Mouse (Mus musculus) intestine, embryonic 14.5 days (tissue): ENCODE measurements around the gene Btla. TPM values are rescaled to one million over a fixed set of nuclear protein-coding genes. Genes with fewer than 3 reads are reported as not detected.

Source experiments
- ATAC-seq: fragments of 200-750 bp; cut with Nextera tagmentation; replicated peaks from 2 replicates; pipeline ENCODE4 v1.8.0; 2017; ENCODE audit warnings: low read depth, moderate number of reproducible peaks, moderate TSS enrichment, moderate library complexity; ENCODE audit not compliant: low FRiP score, low TSS enrichment
- DNase-seq: peaks from one replicate; pipeline ENCODE4 v3.0.0-alpha.2; 2018; ENCODE audit warnings: low spot score
- H3K27ac ChIP-seq: fragments of 300-500 bp; sonication (generic); 2 replicates; pipeline ENCODE4 v1.5.1; 2014; ENCODE audit warnings: low read depth, mild to moderate bottlenecking, control low read depth
- H3K27me3 ChIP-seq: fragments of 300-500 bp; sonication (generic); replicated peaks from 2 replicates; pipeline ENCODE4 v1.6.1; 2014; ENCODE audit warnings: low read length, control low read depth; ENCODE audit not compliant: control insufficient read depth, insufficient read depth
- H3K36me3 ChIP-seq: fragments of 300-500 bp; sonication (generic); 2 replicates; pipeline ENCODE4 v1.6.1; 2014; ENCODE audit warnings: low read length, control low read depth; ENCODE audit not compliant: control insufficient read depth, insufficient read depth
- H3K4me1 ChIP-seq: fragments of 300-500 bp; sonication (generic); replicated peaks from 2 replicates; pipeline ENCODE4 v1.6.1; 2014; ENCODE audit warnings: low read length, control low read depth, mixed read lengths; ENCODE audit not compliant: control insufficient read depth, insufficient read depth
- H3K4me2 ChIP-seq: fragments of 300-500 bp; sonication (generic); 2 replicates; pipeline ENCODE4 v1.6.1; 2014; ENCODE audit warnings: low read length
- H3K4me3 ChIP-seq: fragments of 300-500 bp; sonication (generic); 2 replicates; pipeline ENCODE4 v1.5.1; 2014; ENCODE audit warnings: low read depth, low read length, control low read depth, mixed read lengths
- H3K9ac ChIP-seq: fragments of 300-500 bp; sonication (generic); 2 replicates; pipeline ENCODE4 v1.6.1; 2014; ENCODE audit warnings: mild to moderate bottlenecking, low read length
- H3K9me3 ChIP-seq: fragments of 300-500 bp; sonication (generic); 2 replicates; pipeline ENCODE4 v1.6.1; 2016; ENCODE audit warnings: low read length, control low read depth; ENCODE audit not compliant: control insufficient read depth
- WGBS: fragments of 180-500 bp; shearing (Covaris S2); extraction: QIAGEN DNeasy Blood & Tissue Kit; methylation state at CpG from one replicate; pipeline ENCODE4 v1.1.7; 2014; 5-methylcytosine and 5-hydroxymethylcytosine counted together
- polyA plus RNA-seq: library from polyadenylated mRNA; unstranded; fragments of >200 nt; fragmentation: Nextera tagmentation; extraction: Ambion mirVana; gene quantifications from 2 replicates; pipeline ENCODE4 v1.2.1, GENCODE M21; 2014

The Btla gene
- polyA plus RNA-seq, 1 experiment from 2014 or later, result 0.39 TPM

- Histone ChIP-seq H3K9ac (no peak overlapping the region), H3K9me3 (no peaks in the 10 kb centered on the region), H3K4me2 (no peak overlapping the region), H3K27ac (no peak overlapping the region), H3K27me3 (no peaks in the 10 kb centered on the region), H3K36me3 (no peaks in the 10 kb centered on the region), H3K4me3 (no peak overlapping the region), H3K4me1 (no peaks in the 10 kb centered on the region)
- no peak for DNase-seq
- WGBS, result 76% methylated on average over 2 of the region's 2 CpGs
- no peak for ATAC-seq
These were observed 2.1 kb upstream of the Btla start for GRCm38 (mm10) chr16:45222016-45222415.

- ATAC-seq (no peak), DNase-seq (no peak)
- H3K4me3 ChIP-seq, result no peak overlapping the region
- H3K4me1 ChIP-seq, result no peaks in the 10 kb centered on the region
- no peaks in the 10 kb centered on the region for H3K27me3 ChIP-seq
- no peak overlapping the region for H3K9ac ChIP-seq
- no peaks in the 10 kb centered on the region for H3K9me3 ChIP-seq
- no peak overlapping the region for H3K4me2 ChIP-seq
- 70% methylated on average over 3 of the region's 3 CpGs for WGBS
- no peak overlapping the region for H3K27ac ChIP-seq
- no peaks in the 10 kb centered on the region for H3K36me3 ChIP-seq
These were observed 1.3 kb upstream of the Btla start for GRCm38 (mm10) chr16:45222771-45223170.

- no peaks in the 10 kb centered on the region for H3K4me1 ChIP-seq
- H3K4me2 ChIP-seq, result no peak overlapping the region
- no peak overlapping the region for H3K9ac ChIP-seq
- H3K4me3 ChIP-seq, result no peak overlapping the region
- 59% methylated on average over 4 of the region's 4 CpGs for WGBS
- DNase-seq, result no peak
- no peaks in the 10 kb centered on the region for H3K36me3 ChIP-seq
- no peaks in the 10 kb centered on the region for H3K9me3 ChIP-seq
- no peak for ATAC-seq
- H3K27me3 ChIP-seq, result no peaks in the 10 kb centered on the region
- no peak overlapping the region for H3K27ac ChIP-seq
These were observed 405 bp downstream of the Btla start for GRCm38 (mm10) chr16:45224431-45225008.

GRCm38 (mm10) chr16:45227002-45227401 lies 2.9 kb downstream of the Btla start:
- 93% methylated on average over 1 of the region's 1 CpGs for WGBS
- H3K27ac ChIP-seq, result no peak overlapping the region
- no peaks in the 10 kb centered on the region for H3K4me1 ChIP-seq
- no peak for DNase-seq
- no peak overlapping the region for H3K4me2 ChIP-seq
- H3K27me3 ChIP-seq, result no peaks in the 10 kb centered on the region
- no peak overlapping the region for H3K9ac ChIP-seq
- H3K9me3 ChIP-seq, result no peaks in the 10 kb centered on the region
- no peak for ATAC-seq
- H3K36me3 ChIP-seq, result no peaks in the 10 kb centered on the region
- H3K4me3 ChIP-seq, result no peak overlapping the region

- no peak overlapping the region for H3K4me3 ChIP-seq
- WGBS, result 85% methylated on average over 1 of the region's 1 CpGs
- no peaks in the 10 kb centered on the region for H3K9me3 ChIP-seq
- no peak for DNase-seq
- H3K27me3 ChIP-seq, result no peaks in the 10 kb centered on the region
- no peak overlapping the region for H3K27ac ChIP-seq
- H3K36me3 ChIP-seq, result no peaks in the 10 kb centered on the region
- no peak overlapping the region for H3K4me2 ChIP-seq
- no peaks in the 10 kb centered on the region for H3K4me1 ChIP-seq
- no peak for ATAC-seq
- H3K9ac ChIP-seq, result no peak overlapping the region
These were observed 7.2 kb downstream of the Btla start for GRCm38 (mm10) chr16:45231296-45231695.

GRCm38 (mm10) chr16:45233007-45233406 lies 8.9 kb downstream of the Btla start:
- 76% methylated on average over 3 of the region's 3 CpGs for WGBS
- ATAC-seq, result no peak
- no peaks in the 10 kb centered on the region for H3K4me1 ChIP-seq

GRCm38 (mm10) chr16:45242700-45243099 lies 18.6 kb downstream of the Btla start:
- H3K27ac ChIP-seq, result no peak overlapping the region
- no peak for DNase-seq
- H3K4me3 ChIP-seq, result no peak overlapping the region
- no peak for ATAC-seq
- no peaks in the 10 kb centered on the region for H3K36me3 ChIP-seq
- no peaks in the 10 kb centered on the region for H3K9me3 ChIP-seq
- no peak overlapping the region for H3K4me2 ChIP-seq
- H3K27me3 ChIP-seq, result no peaks in the 10 kb centered on the region
- WGBS, result 80% methylated on average over 1 of the region's 1 CpGs
- H3K4me1 ChIP-seq, result no peaks in the 10 kb centered on the region
- no peak overlapping the region for H3K9ac ChIP-seq

More at GRCm38 (mm10) chr16:45233007-45233406, 8.9 kb downstream of the Btla start:
- H3K9me3 ChIP-seq, result no peaks in the 10 kb centered on the region
- H3K27ac ChIP-seq, result no peak overlapping the region
- no peak overlapping the region for H3K4me2 ChIP-seq
- H3K9ac ChIP-seq, result no peak overlapping the region
- no peak for DNase-seq
- no peaks in the 10 kb centered on the region for H3K36me3 ChIP-seq
- H3K4me3 ChIP-seq, result no peak overlapping the region
- H3K27me3 ChIP-seq, result no peaks in the 10 kb centered on the region

GRCm38 (mm10) chr16:45244930-45245472 lies 20.9 kb downstream of the Btla start:
- Histone ChIP-seq H3K9me3 (no peaks in the 10 kb centered on the region), H3K27ac (no peak overlapping the region), H3K27me3 (no peaks in the 10 kb centered on the region), H3K4me1 (no peaks in the 10 kb centered on the region), H3K4me3 (no peak overlapping the region), H3K4me2 (no peak overlapping the region), H3K36me3 (no peaks in the 10 kb centered on the region), H3K9ac (no peak overlapping the region)
- 0 out of 2 replicates have a peak, but pooled peaks have one; percentile 36 for ATAC-seq
- no peak for DNase-seq
- WGBS, result 70% methylated on average over 3 of the region's 3 CpGs

- Histone ChIP-seq H3K27me3 (no peaks in the 10 kb centered on the region), H3K4me2 (no peak overlapping the region), H3K4me1 (no peaks in the 10 kb centered on the region), H3K9me3 (no peaks in the 10 kb centered on the region), H3K9ac (no peak overlapping the region), H3K36me3 (no peaks in the 10 kb centered on the region), H3K4me3 (no peak overlapping the region), H3K27ac (no peak overlapping the region)
- ATAC-seq, result no peak
- no peak for DNase-seq
- WGBS, result 69% methylated on average over 2 of the region's 2 CpGs
These were observed 25.6 kb downstream of the Btla start for GRCm38 (mm10) chr16:45249761-45250160.
